Mouse (Mus musculus): Measurements from ENCODE around the gene D930048N14Rik. TPM values are rescaled to one million over a fixed set of nuclear protein-coding genes. Genes with fewer than 3 reads are reported as not detected.
"Not testable (repeated sequence)": the region's sequence is repeated elsewhere in the genome, so short reads cannot be mapped to it uniquely, and the experiment has no call there.

D930048N14Rik gene
- total and polyA plus RNA-seq, 2 experiments from 2014 or later = 0.08 to 0.78 TPM

DNA sequence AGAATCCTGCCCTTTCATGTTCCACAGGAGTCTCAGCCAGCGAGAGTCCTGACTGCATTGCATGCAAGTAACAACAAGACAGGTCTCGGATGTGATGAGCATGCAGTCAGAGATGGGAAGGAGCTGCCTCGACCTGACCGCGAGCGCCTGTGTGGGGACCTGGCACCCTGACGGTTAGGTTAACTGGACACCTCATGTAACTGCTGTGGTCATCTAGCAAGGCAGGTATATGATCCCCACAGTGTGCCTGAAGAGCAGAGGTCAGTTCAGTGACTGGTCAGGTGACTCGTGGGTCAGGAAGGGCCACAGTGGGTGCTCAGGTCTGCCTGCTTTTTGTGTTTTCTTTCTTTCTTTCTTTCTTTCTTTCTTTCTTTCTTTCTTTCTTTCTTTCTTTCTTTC lies 31.2 kb downstream of the D930048N14Rik start:
- whole genome bisulfite sequencing = 30% methylated on average over 8 of the region's 8 CpGs
- Histone ChIP-seq H3K27me3 (ENCODE audit: control insufficient read depth, insufficient read depth, low read length) (no peaks in the 10 kb centered on the region), H3K4me2 (ENCODE audit: low read depth, low read length) (no peak overlapping the region), H3K4me3 (ENCODE audit: low read depth, low read length) (no peak overlapping the region), H3K9me3 (replicated peaks; ENCODE audit: control insufficient read depth, low read length) (no peaks in the 10 kb centered on the region), H3K9ac (replicated peaks; ENCODE audit: low read depth, low read length) (no peak overlapping the region), H3K36me3 (replicated peaks; ENCODE audit: control insufficient read depth, insufficient read depth, low read length) (0 out of 2 replicates have a peak, but pooled peaks cover 9% of the 10 kb centered on the region), H3K27ac (ENCODE audit: low read depth) (no peak overlapping the region), H3K4me1 (ENCODE audit: control insufficient read depth, insufficient read depth) (no peaks in the 10 kb centered on the region)
- DNase-seq (ENCODE audit: low spot score) (no peak), ATAC-seq (ENCODE audit: insufficient read depth, low read depth) (no peak)
- TF ChIP-seq EP300 (IDR thresholded peaks at IDR 0.05; ENCODE audit: low read depth) = no peak
- no peak for TF ChIP-seq CTCF (IDR thresholded peaks at IDR 0.05; ENCODE audit: low read depth)

DNA sequence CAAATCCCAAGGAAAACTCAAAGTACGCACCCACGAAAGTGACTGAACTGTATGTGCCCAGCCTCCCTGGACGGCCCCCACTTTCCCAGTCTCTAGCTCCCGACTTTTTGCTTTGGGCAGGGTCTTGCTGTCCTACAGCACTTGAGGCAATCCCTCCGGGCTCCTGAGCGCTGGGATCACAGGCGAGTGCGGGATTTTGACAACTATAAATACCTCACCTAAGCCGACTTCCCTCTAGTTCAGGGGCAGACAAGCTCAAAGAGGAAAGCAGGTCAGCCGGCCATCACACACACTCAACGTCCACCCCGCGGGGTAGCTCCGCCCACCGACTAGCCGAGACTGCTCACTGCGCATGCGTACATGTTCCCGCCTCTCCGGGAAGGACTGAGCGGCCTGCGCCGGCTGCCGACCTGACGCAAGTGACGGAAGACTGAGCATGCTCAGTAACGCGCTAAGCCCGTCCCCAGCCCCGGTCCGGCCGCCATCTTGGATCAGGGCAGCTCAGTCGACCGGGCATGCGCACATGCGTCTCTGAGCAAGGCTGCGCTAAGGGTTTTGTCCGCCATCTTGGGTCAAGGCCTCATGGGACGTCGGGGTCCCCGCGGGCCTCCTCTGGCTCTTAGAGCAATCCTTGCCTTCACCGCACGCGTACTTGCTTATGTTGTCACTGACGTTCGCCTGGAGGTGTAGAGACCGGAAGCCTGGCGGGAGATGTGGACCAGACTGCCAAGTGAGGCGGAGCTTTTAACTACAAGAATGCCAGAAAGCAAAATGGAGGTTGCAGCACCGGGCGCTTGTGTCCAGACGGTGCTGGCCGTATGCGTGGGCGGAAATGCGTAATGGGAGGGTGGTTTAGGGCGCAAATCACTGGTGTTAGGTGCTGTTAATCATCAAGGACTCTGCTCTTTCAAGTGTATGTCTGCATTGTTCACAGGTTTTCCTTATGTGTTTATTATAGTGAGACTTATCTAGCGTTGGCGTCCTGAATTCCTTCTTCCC lies 37.9 kb downstream of the D930048N14Rik start, which contains the start of gene 0610009B22Rik:
TSS of gene 0610009B22Rik (minus strand) at position 545 of the 999 bp plus-strand sequence.
- peak within 1 kb of the TSS; percentile 99 for H3K27ac ChIP-seq (ENCODE audit: low read depth)
- H3K4me1 ChIP-seq (ENCODE audit: control insufficient read depth, insufficient read depth) = peaks cover 10% of the 10 kb centered on the region
- ATAC-seq (ENCODE audit: insufficient read depth, low read depth) (peak; percentile 98), DNase-seq (ENCODE audit: low spot score) (peak; percentile 99)
- H3K36me3 ChIP-seq (replicated peaks; ENCODE audit: control insufficient read depth, insufficient read depth, low read length) = peaks cover 13% of the 10 kb centered on the region; the same call in 1 of the 2 replicates
- under 1% methylated on average over 60 of the region's 60 CpGs for WGBS
- H3K4me3 ChIP-seq (ENCODE audit: low read depth, low read length) = peak within 1 kb of the TSS; percentile 57
- H3K27me3 ChIP-seq (ENCODE audit: control insufficient read depth, insufficient read depth, low read length) = no peaks in the 10 kb centered on the region
- H3K4me2 ChIP-seq (ENCODE audit: low read depth, low read length) = peak within 1 kb of the TSS; percentile 73
- no peaks in the 10 kb centered on the region for H3K9me3 ChIP-seq (replicated peaks; ENCODE audit: control insufficient read depth, low read length)
- H3K9ac ChIP-seq (replicated peaks; ENCODE audit: low read depth, low read length) = peak within 1 kb of the TSS; percentile 71
- TF ChIP-seq CTCF (IDR thresholded peaks at IDR 0.05; ENCODE audit: low read depth) = no peak
- TF ChIP-seq EP300 (IDR thresholded peaks at IDR 0.05; ENCODE audit: low read depth) = no peak

- Histone ChIP-seq H3K4me1 (ENCODE audit: control insufficient read depth, insufficient read depth) (peaks cover 10% of the 10 kb centered on the region), H3K36me3 (replicated peaks; ENCODE audit: control insufficient read depth, insufficient read depth, low read length) (peaks cover 13% of the 10 kb centered on the region; the same call in 1 of the 2 replicates), H3K4me3 (ENCODE audit: low read depth, low read length) (peak overlapping the region; percentile 57), H3K27me3 (ENCODE audit: control insufficient read depth, insufficient read depth, low read length) (no peaks in the 10 kb centered on the region), H3K9ac (replicated peaks; ENCODE audit: low read depth, low read length) (peak overlapping the region; percentile 71; the same call in 1 of the 2 replicates), H3K9me3 (replicated peaks; ENCODE audit: control insufficient read depth, low read length) (no peaks in the 10 kb centered on the region), H3K27ac (ENCODE audit: low read depth) (peak overlapping the region; percentile 99), H3K4me2 (ENCODE audit: low read depth, low read length) (peak overlapping the region; percentile 62)
- 22% methylated on average over 6 of the region's 6 CpGs for WGBS
- DNase-seq (ENCODE audit: low spot score) = no peak
- TF ChIP-seq CTCF (IDR thresholded peaks at IDR 0.05; ENCODE audit: low read depth) = no peak
- TF ChIP-seq EP300 (IDR thresholded peaks at IDR 0.05; ENCODE audit: low read depth) = no peak
- ATAC-seq (ENCODE audit: insufficient read depth, low read depth) = no peak
Observed at GRCm38 (mm10) chr11:51689343-51689742, 38.6 kb downstream of the D930048N14Rik start.

DNA sequence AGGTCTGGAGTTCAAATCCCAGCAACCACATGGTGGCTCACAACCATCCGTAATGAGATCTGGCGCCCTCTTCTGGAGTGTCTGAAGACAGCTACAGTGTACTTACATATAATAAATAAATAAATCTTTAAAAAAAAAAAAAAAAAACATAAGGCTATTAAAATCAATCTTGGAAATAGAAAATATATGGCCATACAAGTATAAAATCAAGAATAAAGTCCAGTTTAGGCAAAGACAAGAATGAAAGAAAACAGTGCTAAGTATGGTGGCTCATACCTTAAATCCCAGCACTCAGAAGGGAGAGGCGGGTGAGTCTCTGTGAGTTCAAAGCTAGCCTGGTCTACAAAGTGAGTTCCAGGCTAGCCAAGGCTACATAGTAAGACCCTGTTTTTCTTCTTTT lies 39.8 kb downstream of the D930048N14Rik start:
- DNase-seq (ENCODE audit: low spot score); H3K9ac ChIP-seq (replicated peaks; ENCODE audit: low read depth, low read length); H3K9me3 ChIP-seq (replicated peaks; ENCODE audit: control insufficient read depth, low read length); ATAC-seq (ENCODE audit: insufficient read depth, low read depth); H3K4me2 ChIP-seq (ENCODE audit: low read depth, low read length); H3K27me3 ChIP-seq (ENCODE audit: control insufficient read depth, insufficient read depth, low read length); H3K27ac ChIP-seq (ENCODE audit: low read depth); H3K4me1 ChIP-seq (ENCODE audit: control insufficient read depth, insufficient read depth); H3K4me3 ChIP-seq (ENCODE audit: low read depth, low read length): not testable (repeated sequence)
- H3K36me3 ChIP-seq (replicated peaks; ENCODE audit: control insufficient read depth, insufficient read depth, low read length) = peaks cover 13% of the 10 kb centered on the region
- 95% methylated on average over 1 of the region's 3 CpGs for WGBS

DNA sequence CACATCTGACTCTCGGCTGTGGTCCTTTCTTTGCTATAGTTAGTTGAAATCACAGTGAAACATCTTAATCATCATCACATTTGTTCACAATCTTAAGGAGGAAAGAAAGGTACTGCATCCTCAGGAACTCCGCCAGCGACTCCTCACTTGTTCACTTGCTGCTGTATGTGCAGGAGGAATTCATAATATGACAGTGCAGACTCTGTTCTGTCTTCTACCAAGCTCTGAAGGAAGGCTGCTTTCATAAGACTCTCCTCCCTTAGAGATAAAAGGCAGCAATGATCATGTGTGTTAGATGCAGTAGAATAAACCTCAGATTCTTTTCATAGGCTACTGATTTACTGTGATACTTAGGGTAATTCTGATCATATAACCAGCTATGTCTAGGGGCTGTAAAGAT lies 44.2 kb downstream of the D930048N14Rik start:
- H3K27ac ChIP-seq (ENCODE audit: low read depth) = no peak overlapping the region
- no peak overlapping the region for H3K4me3 ChIP-seq (ENCODE audit: low read depth, low read length)
- no peaks in the 10 kb centered on the region for H3K27me3 ChIP-seq (ENCODE audit: control insufficient read depth, insufficient read depth, low read length)
- H3K36me3 ChIP-seq (replicated peaks; ENCODE audit: control insufficient read depth, insufficient read depth, low read length) = peaks cover 49% of the 10 kb centered on the region
- no peak overlapping the region for H3K4me2 ChIP-seq (ENCODE audit: low read depth, low read length)
- ATAC-seq (ENCODE audit: insufficient read depth, low read depth) = no peak
- no peak for TF ChIP-seq EP300 (IDR thresholded peaks at IDR 0.05; ENCODE audit: low read depth)
- TF ChIP-seq CTCF (IDR thresholded peaks at IDR 0.05; ENCODE audit: low read depth) = no peak
- no peak for DNase-seq (ENCODE audit: low spot score)
- no peak overlapping the region for H3K9ac ChIP-seq (replicated peaks; ENCODE audit: low read depth, low read length)
- H3K9me3 ChIP-seq (replicated peaks; ENCODE audit: control insufficient read depth, low read length) = no peaks in the 10 kb centered on the region
- WGBS = 90% methylated on average over 3 of the region's 3 CpGs
- H3K4me1 ChIP-seq (ENCODE audit: control insufficient read depth, insufficient read depth) = no peaks in the 10 kb centered on the region

Measured in heart, postnatal 0 days (tissue).